Mouse (Mus musculus) heart, embryonic 11.5 days (tissue): Measurements from ENCODE around the gene Pdia4. TPM values are rescaled to one million over a fixed set of nuclear protein-coding genes. Genes with fewer than 3 reads are reported as not detected.
"Not testable (repeated sequence)": the region's sequence is repeated elsewhere in the genome, so short reads cannot be mapped to it uniquely, and the experiment has no call there.

ENCODE experiments used
- ATAC-seq: fragments of 200-750 bp; cut with Nextera tagmentation; replicated peaks from 2 replicates; pipeline ENCODE4 v1.8.0; 2017; ENCODE audit warnings: moderate library complexity; ENCODE audit not compliant: insufficient number of reproducible peaks, low FRiP score, low TSS enrichment
- H3K27ac ChIP-seq: fragments of 300-500 bp; sonication (generic); 2 replicates; pipeline ENCODE4 v1.5.1; 2014; ENCODE audit warnings: mild to moderate bottlenecking, low read depth, low read length
- H3K27me3 ChIP-seq: fragments of 300-500 bp; sonication (generic); 2 replicates; pipeline ENCODE4 v1.6.1; 2014; ENCODE audit warnings: mild to moderate bottlenecking, low read length, mixed read lengths; ENCODE audit not compliant: control insufficient read depth, insufficient read depth
- H3K36me3 ChIP-seq: fragments of 300-500 bp; sonication (generic); 2 replicates; pipeline ENCODE4 v1.6.1; 2014; ENCODE audit warnings: mild to moderate bottlenecking, low read length, moderate library complexity, mixed read lengths; ENCODE audit not compliant: control insufficient read depth, insufficient read depth
- H3K4me1 ChIP-seq: fragments of 300-500 bp; sonication (generic); 2 replicates; pipeline ENCODE4 v1.6.1; 2014; ENCODE audit warnings: low read length; ENCODE audit not compliant: control insufficient read depth, insufficient read depth
- H3K4me2 ChIP-seq: fragments of 300-500 bp; sonication (generic); 2 replicates; pipeline ENCODE4 v1.6.1; 2014; ENCODE audit warnings: mild to moderate bottlenecking, moderate library complexity
- H3K4me3 ChIP-seq: fragments of 300-500 bp; sonication (generic); 2 replicates; pipeline ENCODE4 v1.5.1; 2014; ENCODE audit warnings: low read depth, low read length
- H3K9ac ChIP-seq: fragments of 300-500 bp; sonication (generic); 2 replicates; pipeline ENCODE4 v1.6.1; 2014; ENCODE audit warnings: mild to moderate bottlenecking, low read depth, low read length, moderate library complexity
- H3K9me3 ChIP-seq: fragments of 300-500 bp; sonication (generic); replicated peaks from 2 replicates; pipeline ENCODE4 v1.6.1; 2016; ENCODE audit warnings: low read length; ENCODE audit not compliant: control insufficient read depth
- WGBS: fragments of 180-500 bp; shearing (Covaris S2); extraction: QIAGEN DNeasy Blood & Tissue Kit; methylation state at CpG from one replicate; pipeline ENCODE4 v1.1.7; 2014; ENCODE audit not compliant: insufficient replicate concordance; 5-methylcytosine and 5-hydroxymethylcytosine counted together
- polyA plus RNA-seq: library from polyadenylated mRNA; unstranded; fragments of >200 nt; fragmentation: Nextera tagmentation; extraction: Ambion mirVana; gene quantifications from 2 replicates; pipeline ENCODE4 v1.2.1, GENCODE M21; 2014

The Pdia4 gene
- polyA plus RNA-seq, 1 experiment from 2014 or later = 218 TPM

DNA sequence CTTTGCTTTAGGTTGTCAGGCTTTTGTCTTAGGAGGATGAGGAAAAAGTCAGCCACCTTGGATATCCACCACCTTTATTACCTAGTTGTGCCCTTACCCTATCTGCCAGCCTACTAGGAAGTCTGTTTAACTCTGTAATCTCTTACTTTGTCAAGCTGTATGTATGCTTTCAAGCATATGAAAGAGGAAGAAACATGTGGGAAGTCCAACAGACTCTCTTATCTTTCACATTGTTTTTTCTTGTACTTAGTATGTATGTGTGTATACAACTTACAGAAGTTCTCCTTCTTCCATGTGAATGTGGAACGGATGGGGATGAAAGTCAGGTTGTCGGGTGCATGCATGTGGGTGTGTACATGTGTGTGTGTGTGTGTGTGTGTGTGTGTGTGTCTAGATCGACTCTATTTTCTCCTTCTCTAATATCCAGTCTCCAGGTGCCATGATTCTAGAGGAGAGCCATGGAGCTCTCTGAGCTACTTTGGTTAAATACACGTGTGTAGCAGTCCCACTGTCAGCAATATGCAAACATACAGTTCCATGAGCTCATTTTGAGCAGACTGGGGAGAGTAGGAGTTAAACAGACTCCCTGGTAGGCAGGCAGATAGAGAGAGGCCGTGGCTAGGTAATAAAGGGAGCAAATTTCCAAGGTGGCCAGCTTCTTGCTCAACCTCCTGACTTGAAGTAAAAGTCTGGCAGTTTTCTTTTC, 28.4 kb downstream of the Pdia4 start:
- H3K27ac ChIP-seq = no peak overlapping the region
- H3K9ac ChIP-seq = no peak overlapping the region
- no peaks in the 10 kb centered on the region for H3K4me1 ChIP-seq
- H3K4me2 ChIP-seq = no peak overlapping the region
- ATAC-seq = no peak
- no peaks in the 10 kb centered on the region for H3K36me3 ChIP-seq
- H3K9me3 ChIP-seq = no peaks in the 10 kb centered on the region
- H3K27me3 ChIP-seq = no peaks in the 10 kb centered on the region
- WGBS = 72% methylated on average over 5 of the region's 5 CpGs
- H3K4me3 ChIP-seq = no peak overlapping the region

DNA sequence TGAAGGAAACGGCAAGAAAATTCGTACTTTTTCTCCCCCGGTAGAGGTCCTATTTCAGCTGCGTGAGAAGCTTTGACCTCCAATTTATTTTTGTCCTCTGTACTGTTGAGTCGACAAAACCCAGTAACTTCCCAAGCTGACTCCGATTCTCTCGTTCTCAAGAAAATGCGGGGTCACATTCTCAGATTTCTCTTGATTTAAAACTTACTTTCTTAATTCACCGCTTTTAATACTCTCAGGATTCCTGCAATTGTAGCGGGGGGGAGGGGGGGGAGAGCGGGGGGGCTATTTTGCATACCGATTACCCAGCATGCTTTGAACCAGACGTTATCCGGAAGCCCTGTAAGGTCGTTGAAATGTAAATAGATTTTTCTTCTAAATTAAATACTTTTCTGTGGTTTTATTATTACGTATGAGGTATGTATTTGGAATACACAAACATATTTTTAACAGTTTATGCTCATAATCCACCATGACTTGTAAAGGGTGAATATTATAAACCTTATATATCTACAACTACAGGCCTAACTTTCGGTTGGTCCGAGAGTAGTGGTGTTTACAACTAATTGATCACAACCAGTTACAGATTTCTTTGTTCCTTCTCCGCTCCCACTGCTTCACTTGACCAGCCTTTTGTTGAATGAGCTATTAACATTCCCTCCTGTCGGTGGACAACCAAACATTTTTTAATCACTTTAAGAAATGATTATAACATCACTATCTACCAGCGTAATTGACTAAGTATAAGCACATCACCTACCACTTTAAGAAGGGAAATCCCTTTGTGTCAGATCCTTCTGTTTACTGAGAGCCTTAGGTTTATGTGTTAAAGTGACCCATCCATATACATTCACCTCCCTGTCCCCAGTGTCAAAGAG, 31.9 kb downstream of the Pdia4 start:
- WGBS = 1% methylated on average over 21 of the region's 21 CpGs
- Histone ChIP-seq H3K27ac (0 out of 2 replicates have a peak overlapping the region, but pooled peaks have one; percentile 41), H3K4me2 (peak overlapping the region; percentile 52), H3K9ac (peak overlapping the region; percentile 65), H3K27me3 (no peaks in the 10 kb centered on the region; the same call in 1 of the 2 replicates), H3K4me1 (no peaks in the 10 kb centered on the region), H3K36me3 (no peaks in the 10 kb centered on the region), H3K4me3 (peak overlapping the region; percentile 52), H3K9me3 (no peaks in the 10 kb centered on the region)
- no peak for ATAC-seq

DNA sequence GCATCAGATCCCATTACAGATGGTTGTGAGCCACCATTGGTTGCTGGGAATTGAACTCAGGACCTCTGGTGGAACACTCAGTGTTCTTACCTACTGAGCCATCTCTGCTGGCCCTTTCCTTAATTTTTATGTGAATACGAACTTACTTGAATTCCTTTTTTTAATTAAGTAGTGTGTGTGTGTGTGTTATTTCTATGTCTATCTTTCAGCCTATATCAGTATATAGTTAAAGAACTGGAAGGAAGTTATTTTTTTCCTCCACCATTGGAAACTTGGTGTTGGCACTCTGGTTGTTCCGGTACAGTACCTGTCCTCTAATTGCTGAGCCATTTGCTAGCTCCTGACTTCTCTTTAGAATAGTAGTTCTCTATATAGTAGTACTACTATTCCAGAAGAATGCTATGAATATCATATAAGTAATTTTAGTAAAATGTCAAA, 32.6 kb downstream of the Pdia4 start:
- no peaks in the 10 kb centered on the region for H3K4me1 ChIP-seq
- ATAC-seq = no peak
- H3K27ac ChIP-seq = 0 out of 2 replicates have a peak overlapping the region, but pooled peaks have one; percentile 41
- H3K4me3 ChIP-seq = peak overlapping the region; percentile 52
- H3K9me3 ChIP-seq = no peaks in the 10 kb centered on the region
- WGBS = 18% methylated on average over 2 of the region's 2 CpGs
- no peak overlapping the region for H3K9ac ChIP-seq
- peak overlapping the region; percentile 52 for H3K4me2 ChIP-seq
- H3K27me3 ChIP-seq = no peaks in the 10 kb centered on the region; the same call in 1 of the 2 replicates
- no peaks in the 10 kb centered on the region for H3K36me3 ChIP-seq

- ATAC-seq, H3K4me3 ChIP-seq, H3K4me2 ChIP-seq, H3K36me3 ChIP-seq, H3K27me3 ChIP-seq, H3K9me3 ChIP-seq, H3K9ac ChIP-seq, H3K27ac ChIP-seq, H3K4me1 ChIP-seq: not testable (repeated sequence)
- 53% methylated on average over 6 of the region's 19 CpGs for WGBS
Observed at GRCm38 (mm10) chr6:47771760-47772159, 41.5 kb downstream of the Pdia4 start.

GRCm38 (mm10) chr6:47771113-47771512, 42.1 kb downstream of the Pdia4 start:
- H3K4me2 ChIP-seq, H3K27ac ChIP-seq, H3K4me3 ChIP-seq, ATAC-seq, H3K9me3 ChIP-seq, H3K27me3 ChIP-seq, H3K4me1 ChIP-seq, H3K9ac ChIP-seq, H3K36me3 ChIP-seq: not testable (repeated sequence)
- WGBS = 71% methylated on average over 11 of the region's 12 CpGs

GRCm38 (mm10) chr6:47769861-47770260, 43.4 kb downstream of the Pdia4 start:
- not testable (repeated sequence) for H3K9me3 ChIP-seq, H3K27me3 ChIP-seq, H3K4me2 ChIP-seq, ATAC-seq, H3K9ac ChIP-seq, H3K4me3 ChIP-seq, H3K36me3 ChIP-seq, H3K4me1 ChIP-seq, H3K27ac ChIP-seq
- 54% methylated on average over 4 of the region's 4 CpGs for WGBS

DNA sequence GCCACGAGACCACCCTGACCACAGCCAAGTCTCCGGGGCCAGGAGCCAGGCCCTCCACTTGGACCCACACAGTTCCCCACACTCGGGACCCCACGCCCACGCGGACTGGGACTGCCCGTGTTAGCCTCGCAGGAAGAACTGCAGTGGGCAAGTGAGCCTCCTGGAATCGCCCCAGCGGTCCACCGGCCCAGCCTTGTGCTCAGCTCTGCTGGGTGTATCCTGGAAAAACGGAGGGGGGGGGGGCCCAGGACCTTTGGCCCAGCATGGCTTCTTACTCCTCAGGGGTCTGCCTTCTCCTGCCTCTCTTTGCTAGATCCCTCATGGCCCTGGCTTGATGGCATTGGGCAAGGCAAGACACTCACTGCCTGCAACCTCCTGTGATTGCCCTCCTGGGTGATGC, 44.7 kb downstream of the Pdia4 start:
- H3K9ac ChIP-seq, H3K4me2 ChIP-seq, H3K9me3 ChIP-seq, ATAC-seq, H3K36me3 ChIP-seq, H3K4me1 ChIP-seq, H3K27ac ChIP-seq, H3K4me3 ChIP-seq, H3K27me3 ChIP-seq: not testable (repeated sequence)
- 10% methylated on average over 1 of the region's 12 CpGs for WGBS

- not testable (repeated sequence) for H3K4me2 ChIP-seq, H3K4me1 ChIP-seq, H3K9me3 ChIP-seq, ATAC-seq, H3K27me3 ChIP-seq, H3K27ac ChIP-seq, H3K36me3 ChIP-seq, H3K9ac ChIP-seq, H3K4me3 ChIP-seq
- WGBS = 66% methylated on average over 6 of the region's 20 CpGs
Observed at GRCm38 (mm10) chr6:47767355-47767754, 45.9 kb downstream of the Pdia4 start.
